Mouse (Mus musculus): ENCODE results near the gene Nbea.

DNA sequence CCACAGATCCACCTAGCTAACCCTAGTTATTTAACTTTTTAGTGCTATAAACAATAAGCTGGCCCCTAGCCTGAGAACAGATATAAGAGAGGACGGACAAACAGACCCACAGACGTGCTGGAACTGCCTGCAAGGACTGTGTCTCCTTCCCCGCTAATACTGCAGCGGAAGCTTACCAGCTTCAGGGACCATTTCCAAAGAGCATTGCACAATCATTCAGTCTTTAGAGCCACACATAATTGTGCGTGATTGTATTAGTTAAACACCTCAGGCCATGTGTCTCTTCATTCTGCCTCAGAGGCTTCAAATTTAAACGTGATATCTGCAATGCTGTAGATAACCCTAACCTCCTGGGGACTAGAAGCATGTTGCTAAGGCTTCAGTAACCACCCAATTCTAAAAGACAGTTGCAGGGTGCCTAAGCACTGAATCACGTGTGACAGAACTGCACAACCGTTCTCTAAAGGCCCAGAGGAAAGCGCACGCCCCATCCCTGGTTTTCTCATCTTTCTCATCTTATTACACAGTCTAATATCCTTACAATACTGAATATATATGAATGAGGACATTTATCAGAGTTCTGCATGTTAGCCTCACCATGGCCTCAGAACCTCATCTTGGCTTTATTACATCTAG lies 296.2 kb downstream of the Nbea start:
- TF ChIP-seq GATA1 (IDR thresholded peaks at IDR 0.05; ENCODE audit: borderline replicate concordance, low read length) (no peak), FLI1 (IDR thresholded peaks at IDR 0.05; ENCODE audit: low read length) (no peak)

Data from megakaryocyte, embryonic 14.5 days (primary cell).